Mouse (Mus musculus): ENCODE results near the gene 1810062G17Rik. TPM values are rescaled to one million over a fixed set of nuclear protein-coding genes. Genes with fewer than 3 reads are reported as not detected.

Gene 1810062G17Rik
- polyA plus RNA-seq (2012; rRNA removed), result 0.32 and 0.47 TPM in 2 replicates

DNA sequence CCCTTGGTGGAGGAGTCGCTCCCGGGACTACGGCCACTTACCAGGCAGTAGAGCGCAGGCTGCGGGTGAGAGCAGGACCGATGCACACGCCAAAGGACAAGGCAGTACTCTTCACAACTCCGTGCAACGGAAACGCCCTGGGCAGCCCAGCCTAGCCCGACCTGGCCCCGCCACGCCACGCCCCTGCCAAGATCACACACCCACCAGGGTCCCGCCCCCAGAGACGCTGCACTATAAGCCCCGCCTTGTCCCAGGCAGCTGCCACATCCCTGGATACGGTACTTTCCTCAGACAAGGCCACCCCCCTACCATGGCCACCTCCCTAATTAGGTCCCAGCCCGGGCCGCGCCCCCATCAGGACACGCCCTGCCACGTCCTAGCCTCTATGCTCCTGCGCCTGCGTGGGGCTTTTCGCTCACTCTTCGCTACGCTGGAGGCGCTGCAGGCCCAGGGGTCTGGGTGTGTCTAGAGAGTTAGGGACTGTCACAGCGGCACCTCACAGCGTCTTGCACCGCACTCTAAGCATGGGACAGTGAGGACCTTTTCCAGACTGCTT is at the start of gene 1810062G17Rik, which contains the start of gene Anxa5:
Gene 1810062G17Rik (plus strand): TSS at position 406 of the 556 bp plus-strand sequence.
Gene Anxa5 (minus strand): TSS at position 363 of the 556 bp plus-strand sequence.

DNA sequence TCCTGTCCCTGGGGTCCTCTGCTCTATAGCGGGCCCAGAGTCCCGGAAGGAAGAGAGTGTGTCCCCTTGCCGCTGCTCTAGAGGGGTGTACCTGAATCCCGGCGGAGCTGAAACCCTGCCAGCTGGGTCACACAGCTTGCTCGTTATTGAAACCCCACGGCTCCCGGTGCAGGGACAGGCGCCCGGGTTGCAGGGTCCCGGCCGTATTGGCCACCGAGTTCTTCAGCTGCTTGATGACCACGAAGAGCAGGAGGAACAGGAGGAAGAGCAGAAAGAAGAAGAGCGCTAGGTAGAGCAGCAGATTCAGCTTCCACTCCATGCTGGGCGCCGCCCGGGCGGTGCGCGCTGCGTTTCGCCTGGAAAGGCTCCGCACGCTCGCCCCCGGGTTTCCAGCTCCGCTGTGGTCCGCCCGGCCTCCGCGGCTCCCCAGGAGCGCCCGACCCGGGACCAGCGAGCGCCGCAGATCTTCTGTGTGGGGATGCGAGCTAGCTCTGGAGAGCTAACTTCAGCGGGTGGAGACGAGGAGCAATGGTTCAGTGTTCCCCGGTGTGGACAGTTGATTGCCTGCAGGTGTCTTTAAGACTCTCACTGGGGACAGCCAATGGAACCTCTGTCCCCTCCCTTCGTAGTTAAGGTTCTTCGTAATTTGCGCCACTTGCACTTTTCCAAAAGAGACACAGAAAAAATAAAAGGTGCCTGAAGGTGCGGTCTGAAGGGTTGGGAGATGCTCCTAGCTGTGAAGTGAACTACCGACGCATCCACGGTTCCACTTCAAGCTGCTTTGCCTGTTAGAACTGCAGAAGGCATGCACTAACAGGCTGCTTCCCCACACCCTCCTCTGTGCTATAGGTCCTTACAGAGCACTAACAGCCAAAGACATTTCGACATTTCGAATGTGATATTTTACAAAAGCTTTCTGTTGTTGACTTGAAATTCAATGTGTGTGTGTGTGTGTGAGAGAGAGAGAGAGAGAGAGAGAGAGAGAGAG is 45.6 kb downstream of the 1810062G17Rik start, which contains the start of gene Gm11549:
Gene Gm11549 (minus strand): TSS at position 741 of the 988 bp plus-strand sequence.

Other genes with a start within 250 kb of the 1810062G17Rik start
- gene Anxa5, start within 50 bp of the 1810062G17Rik start, polyA plus RNA-seq (2012; rRNA removed), result 99.0 and 115 TPM in 2 replicates
- 0.56 and 0.60 TPM in 2 replicates for gene Gm11549, start 45.9 kb downstream of the 1810062G17Rik start, polyA plus RNA-seq (2012; rRNA removed)
- gene Exosc9, start 76.7 kb downstream of the 1810062G17Rik start, polyA plus RNA-seq (2012; rRNA removed), result 66.1 and 73.6 TPM in 2 replicates
- gene Ccna2, start 96.2 kb downstream of the 1810062G17Rik start, polyA plus RNA-seq (2012; rRNA removed), result 168 and 171 TPM in 2 replicates
- 14.6 and 14.7 TPM in 2 replicates for gene Bbs7, start 137.5 kb downstream of the 1810062G17Rik start, polyA plus RNA-seq (2012; rRNA removed)
- 5.6 and 6.2 TPM in 2 replicates for gene Trpc3, start 214.2 kb downstream of the 1810062G17Rik start, polyA plus RNA-seq (2012; rRNA removed)